Mouse (Mus musculus) B cell, adult 67 days (primary cell): ENCODE measurements around the gene Pon3. TPM values are rescaled to one million over a fixed set of nuclear protein-coding genes. Genes with fewer than 3 reads are reported as not detected.

Experiments
- total RNA-seq, 2 experiments: library from RNA; stranded (reverse); gene quantifications; 4 replicates each; pipeline ENCODE4 v1.2.4; 2023

Pon3 gene
- total RNA-seq: 1 to 10 TPM; 1.8 to 4.0 TPM

DNA sequence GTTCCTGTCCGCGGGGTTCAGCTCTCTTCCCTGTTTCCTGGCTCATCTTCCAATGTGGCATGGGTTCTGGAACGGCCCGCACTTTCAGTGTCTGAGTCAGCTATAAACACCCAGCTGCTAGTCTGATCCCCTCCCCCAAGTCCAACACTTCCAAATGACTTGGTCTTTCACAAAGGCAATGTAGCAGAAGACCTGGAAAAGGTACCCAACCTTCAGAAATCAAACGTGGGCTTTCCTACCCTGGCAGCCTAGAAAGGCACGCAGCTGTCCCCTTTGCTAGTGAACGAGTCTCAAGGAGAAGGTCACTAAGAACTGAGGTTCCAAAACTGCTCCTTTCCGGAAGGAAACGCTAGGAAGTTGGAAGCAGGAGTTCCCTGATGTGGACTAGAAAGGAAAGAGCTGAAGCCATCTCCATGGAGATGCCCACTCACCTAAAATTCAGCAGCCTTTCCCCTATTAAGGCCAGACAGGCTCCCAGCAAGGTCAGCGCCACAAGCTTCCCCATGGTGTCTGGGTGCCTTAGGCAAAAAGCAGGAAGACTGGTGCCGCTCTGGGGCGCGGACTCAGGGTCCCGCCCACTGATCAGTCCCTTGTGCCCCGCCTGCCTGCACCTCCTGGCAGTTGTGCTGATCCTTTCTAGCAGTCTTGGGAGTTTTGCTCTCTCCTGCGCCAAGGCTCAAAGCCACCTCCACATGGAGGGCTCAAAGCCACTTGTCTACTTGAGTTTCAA, at the start of gene Pon3:
TSS of gene Pon3 (minus strand) at position 565 of the 730 bp plus-strand sequence.

DNA sequence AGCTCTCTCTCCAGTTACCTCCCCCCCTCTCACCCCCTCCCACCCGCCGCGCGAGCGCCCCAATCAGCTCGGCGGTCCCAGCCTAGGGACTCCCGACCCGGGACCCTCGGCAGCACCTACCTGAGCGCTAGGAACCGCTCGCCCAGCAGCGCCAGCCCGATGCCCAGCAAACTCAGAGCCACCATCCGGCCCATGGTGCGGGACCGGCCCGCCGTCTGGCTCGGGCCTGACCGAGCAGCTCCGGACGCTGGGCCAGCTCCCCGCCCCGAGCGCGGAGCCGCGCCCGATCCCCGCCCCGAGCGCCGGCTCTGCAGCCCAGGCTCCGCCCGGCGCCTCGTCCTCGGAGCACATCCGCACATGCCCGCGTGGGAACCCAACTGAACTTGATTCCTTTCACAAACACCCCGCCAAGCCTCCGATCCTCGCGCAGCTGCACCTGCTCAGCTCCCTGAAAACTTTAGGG, 42.0 kb upstream of the Pon3 start, which contains the start of gene Pon2:
TSS of gene Pon2 (minus strand) at position 364 of the 463 bp plus-strand sequence.

DNA sequence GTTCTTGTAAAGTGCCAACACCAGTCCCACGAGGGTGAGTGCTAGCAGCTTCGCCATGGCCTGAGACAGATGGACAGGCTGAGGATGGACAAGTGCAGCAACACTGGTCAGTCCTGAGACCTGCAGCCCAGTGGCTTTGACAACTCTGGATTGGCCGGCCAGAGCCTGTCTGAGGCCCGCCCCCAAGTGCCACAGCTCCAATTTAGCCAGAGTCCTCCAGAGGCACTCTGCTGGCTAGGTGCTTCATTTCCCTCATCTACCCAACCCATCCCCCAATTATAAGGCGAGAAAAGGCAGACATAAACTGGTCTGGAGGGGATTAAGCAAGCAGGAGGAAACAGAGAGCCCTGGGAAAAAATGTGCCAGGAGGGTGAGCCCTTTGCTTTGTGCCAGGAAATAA, 62.4 kb downstream of the Pon3 start, which contains the start of gene Pon1:
TSS of gene Pon1 (minus strand) at position 254 of the 400 bp plus-strand sequence.

Other genes with a start within 250 kb of the Pon3 start
- gene Pon1, start 62.3 kb downstream of the Pon3 start, total RNA-seq: not detected
- gene Pon2, start 42.2 kb upstream of the Pon3 start, total RNA-seq: 10 to 100 TPM; 27.9 to 36.5 TPM
- gene Asb4, start 127.1 kb upstream of the Pon3 start, total RNA-seq: not detected
- not detected for gene Pdk4, start 240.0 kb upstream of the Pon3 start, total RNA-seq